Mouse (Mus musculus) lung, postnatal 36 days (tissue): ENCODE results near the gene Rcc1l.

Source experiments
- DNase-seq: peaks from one replicate; pipeline ENCODE4 v3.0.0; 2022; ENCODE audit warnings: mixed read lengths

Rcc1l gene

GRCm38 (mm10) chr5:134176169-134176881, at the start of gene Rcc1l:
Rcc1l (minus strand) TSS chr5:134176774.
- peak; percentile 92 for DNase-seq

GRCm38 (mm10) chr5:134225110-134225901, 48.7 kb upstream of the Rcc1l start:
- DNase-seq: no peak

GRCm38 (mm10) chr5:134221708-134222150, 45.2 kb upstream of the Rcc1l start:
- DNase-seq: no peak

- no peak for DNase-seq
These were observed 44.7 kb upstream of the Rcc1l start for GRCm38 (mm10) chr5:134221278-134221677.

- DNase-seq: no peak
These were observed 41.3 kb upstream of the Rcc1l start for GRCm38 (mm10) chr5:134217900-134218299.

GRCm38 (mm10) chr5:134214021-134214806, 37.6 kb upstream of the Rcc1l start:
- no peak for DNase-seq

GRCm38 (mm10) chr5:134209931-134210554, 33.5 kb upstream of the Rcc1l start:
- peak; percentile 86 for DNase-seq

GRCm38 (mm10) chr5:134206721-134207120, 30.1 kb upstream of the Rcc1l start:
- DNase-seq: no peak

GRCm38 (mm10) chr5:134193664-134194063, 17.1 kb upstream of the Rcc1l start:
- no peak for DNase-seq

- DNase-seq: no peak
These were observed 12.0 kb upstream of the Rcc1l start for GRCm38 (mm10) chr5:134188571-134188970.

GRCm38 (mm10) chr5:134186961-134187731, 10.6 kb upstream of the Rcc1l start:
- DNase-seq: peak; percentile 82

GRCm38 (mm10) chr5:134186059-134186458, 9.5 kb upstream of the Rcc1l start:
- DNase-seq: no peak

GRCm38 (mm10) chr5:134183880-134184808, 7.6 kb upstream of the Rcc1l start, which contains the start of gene Gtf2ird2:
Gtf2ird2 (plus strand) TSS chr5:134184019.
- DNase-seq: peak; percentile 99

- DNase-seq: no peak
These were observed 6.6 kb upstream of the Rcc1l start for GRCm38 (mm10) chr5:134183162-134183561.

GRCm38 (mm10) chr5:134182735-134183134, 6.2 kb upstream of the Rcc1l start:
- DNase-seq: peak; percentile 76

- no peak for DNase-seq
These were observed 5.6 kb upstream of the Rcc1l start for GRCm38 (mm10) chr5:134182172-134182571.

GRCm38 (mm10) chr5:134179871-134180270, 3.3 kb upstream of the Rcc1l start:
- peak; percentile 95 for DNase-seq

GRCm38 (mm10) chr5:134178536-134178935, 2.0 kb upstream of the Rcc1l start:
- DNase-seq: no peak

- no peak for DNase-seq
These were observed 878 bp downstream of the Rcc1l start for GRCm38 (mm10) chr5:134175696-134176095.

- DNase-seq: peak; percentile 43
These were observed 3.4 kb downstream of the Rcc1l start for GRCm38 (mm10) chr5:134173206-134173605.

GRCm38 (mm10) chr5:134170167-134170566, 6.4 kb downstream of the Rcc1l start:
- no peak for DNase-seq
